Mouse (Mus musculus) kidney, adult 11 months (tissue): ENCODE measurements at regions not wholly inside any gene's neighbourhood (a gene's known extent, or its start where the extent isn't known, plus 50 kb on each side); places are given as distances from the start of the nearest gene placed in this dataset.

Experiments used
- DNase-seq: peaks from one replicate; pipeline ENCODE4 v3.0.0; 2022

DNA sequence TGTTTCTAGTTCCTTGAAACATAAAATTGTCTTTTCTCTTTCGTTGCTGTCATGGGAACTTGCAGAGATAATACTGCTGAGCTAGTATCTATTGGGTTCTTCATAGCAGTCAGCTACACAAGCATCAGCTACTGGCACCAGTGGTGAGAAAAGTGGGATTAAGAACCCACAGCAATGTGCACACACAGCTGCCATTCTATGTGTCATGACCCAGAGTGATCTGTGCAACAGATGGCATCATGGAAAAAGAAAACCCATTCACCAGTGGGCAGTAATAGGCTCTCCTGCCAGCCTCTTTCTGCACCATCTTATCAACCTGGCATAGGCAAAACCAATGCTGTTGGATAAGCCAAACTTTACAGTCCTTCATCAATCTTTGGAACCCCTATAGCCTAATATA is 428.1 kb downstream of the Trib2 start:
- no peak for DNase-seq

DNA sequence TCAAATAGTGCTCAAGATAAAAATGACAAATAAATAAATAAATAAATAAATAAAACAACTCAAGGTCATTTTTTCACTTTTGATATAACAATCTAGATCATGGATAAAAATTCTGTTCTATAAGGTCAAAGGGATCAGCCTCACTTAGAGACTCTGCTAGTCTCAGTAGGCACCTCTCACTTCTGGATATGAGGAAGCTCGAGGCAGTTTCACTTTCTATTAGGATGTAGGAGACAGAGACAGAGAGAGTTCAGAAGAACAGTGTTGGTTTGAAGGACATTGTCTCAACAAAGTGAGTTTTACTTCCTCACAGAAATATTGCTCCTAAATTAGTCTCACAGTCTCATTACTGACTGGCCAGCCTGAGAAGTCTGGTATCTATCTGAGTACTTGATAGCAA is 458.9 kb downstream of the Trib2 start:
- DNase-seq, result no peak

DNA sequence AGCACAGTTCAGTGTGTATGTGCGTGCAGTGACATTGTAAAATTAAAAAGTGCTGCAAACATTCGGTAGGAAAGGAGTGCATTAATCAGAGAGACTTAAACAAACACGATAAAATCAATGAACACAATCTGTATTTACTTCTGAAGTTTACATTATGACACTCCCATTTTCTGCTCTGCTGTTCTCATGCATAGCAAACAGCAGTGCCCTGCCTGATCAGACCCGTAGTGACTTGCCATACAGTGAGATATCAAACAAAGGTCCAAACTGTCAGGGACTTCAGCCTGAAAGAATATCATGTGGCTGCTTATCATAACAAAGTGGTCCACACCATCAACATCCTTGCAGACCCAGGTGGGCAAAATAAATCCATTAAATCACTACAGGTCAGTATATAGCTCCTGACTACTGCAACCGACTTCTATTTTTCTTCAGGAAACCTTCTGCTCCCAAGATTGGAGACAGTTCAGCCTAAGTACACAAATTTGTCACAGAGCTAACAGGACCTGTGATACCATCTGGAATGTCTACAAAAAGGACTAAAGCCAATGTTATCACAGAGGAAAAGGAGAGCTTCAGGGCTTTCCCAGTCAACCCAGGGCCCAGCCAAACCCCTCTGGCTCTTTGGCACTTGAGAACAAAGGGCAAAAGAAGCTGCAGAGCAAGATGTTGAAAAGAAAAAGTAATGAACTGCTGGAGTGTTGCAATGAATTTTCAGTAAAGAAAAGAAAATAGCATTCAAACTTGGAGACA is 495.8 kb downstream of the Trib2 start:
- no peak for DNase-seq

DNA sequence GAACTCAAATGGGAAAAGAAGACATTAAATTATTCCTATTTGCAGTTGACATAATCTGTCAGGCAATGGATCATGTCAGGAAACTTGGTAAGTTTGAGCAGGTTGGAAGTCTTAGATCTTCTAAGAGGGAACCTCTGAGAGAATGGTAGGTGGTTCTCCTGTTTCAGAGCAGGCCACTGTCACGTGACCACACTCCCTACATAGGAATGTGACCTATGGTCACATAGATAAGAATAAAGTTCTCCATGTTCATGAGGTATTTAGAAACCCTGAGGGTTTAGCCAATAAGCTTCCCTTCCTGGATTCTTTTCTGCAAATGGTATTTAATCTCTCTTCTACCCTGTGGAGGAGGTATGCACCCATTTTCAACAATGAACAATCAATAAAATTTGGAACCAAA is 497.1 kb downstream of the Trib2 start:
- DNase-seq, result no peak

DNA sequence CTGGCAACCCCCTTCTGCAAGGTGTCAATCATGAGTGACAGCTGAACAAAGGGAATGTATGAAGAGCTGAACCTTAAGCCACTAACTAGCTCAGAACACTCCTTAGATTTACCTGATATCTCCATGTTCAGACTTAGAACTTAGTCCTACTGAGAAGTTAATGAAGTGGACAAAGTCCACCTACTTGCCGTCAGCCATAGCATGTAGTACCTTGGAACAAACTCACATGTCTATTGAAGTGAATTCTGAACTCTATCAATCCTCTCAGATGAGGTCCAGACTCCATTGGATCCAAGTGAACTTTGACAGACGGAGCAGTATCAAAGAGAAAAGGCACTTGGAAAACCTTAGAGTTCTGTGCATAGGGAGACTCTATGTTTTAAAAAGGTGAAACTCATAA is 521.8 kb downstream of the Trib2 start:
- no peak for DNase-seq

DNA sequence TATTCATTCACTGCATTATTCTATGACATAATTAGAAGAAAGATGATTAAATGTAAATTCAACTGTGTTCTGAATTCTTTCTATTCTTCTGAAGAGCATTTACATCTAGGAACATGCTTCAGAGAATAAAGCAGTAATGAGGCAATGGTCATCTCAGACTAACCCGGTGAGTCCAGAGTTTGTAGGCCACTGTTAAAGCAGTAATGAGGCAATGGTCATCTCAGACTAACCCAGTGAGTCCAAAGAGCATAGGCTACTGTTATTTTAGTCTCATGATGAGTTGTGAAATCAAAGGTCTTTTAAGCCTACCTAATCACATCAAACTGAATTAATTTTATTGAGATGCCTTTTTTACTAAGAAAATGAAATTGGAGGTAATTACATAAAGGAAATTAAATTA is 554.6 kb downstream of the Trib2 start:
- no peak for DNase-seq

DNA sequence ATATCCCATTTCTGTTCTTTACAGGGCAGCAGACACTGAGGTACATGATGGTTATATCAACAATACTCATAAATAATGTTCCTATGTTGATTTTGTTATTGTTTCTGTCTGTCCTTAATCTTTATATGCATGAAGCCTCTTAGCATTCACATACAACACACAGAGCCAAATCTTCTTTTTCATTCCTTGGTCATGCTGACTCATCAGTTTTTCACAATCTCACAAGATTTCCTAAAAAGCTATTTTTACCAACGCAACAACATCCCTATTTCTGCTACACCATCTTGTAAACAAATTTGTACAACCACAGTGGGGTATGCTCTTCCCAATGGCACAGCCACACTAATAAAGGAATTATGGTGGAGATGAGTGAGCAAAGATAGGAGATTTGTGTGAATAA is 555.1 kb downstream of the Trib2 start:
- no peak for DNase-seq

DNA sequence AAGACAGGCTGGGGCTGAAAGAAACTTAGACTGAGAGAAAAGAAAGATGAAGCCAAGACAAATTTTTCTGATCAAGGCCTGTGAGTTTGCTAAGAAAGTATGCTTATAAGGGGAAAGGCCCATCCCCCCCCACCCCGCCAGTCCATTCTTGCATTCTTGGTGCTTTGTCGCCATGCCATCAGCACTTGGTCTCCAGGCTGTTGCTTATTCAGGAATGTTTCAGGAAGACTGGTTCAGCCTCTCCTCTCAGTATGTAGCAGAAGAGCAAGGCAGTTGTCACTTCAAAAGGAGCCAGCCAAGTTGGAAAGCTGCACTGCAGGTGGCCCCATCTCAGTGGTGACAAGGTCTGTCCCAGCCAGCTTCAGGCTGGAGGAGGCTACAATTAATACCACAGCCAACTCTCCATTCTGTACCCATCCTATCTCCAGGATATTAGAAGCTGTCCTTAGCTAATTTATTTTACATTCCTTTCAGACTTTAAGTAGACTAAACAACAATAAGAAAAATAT is 555.8 kb downstream of the Trib2 start:
- DNase-seq, result no peak

DNA sequence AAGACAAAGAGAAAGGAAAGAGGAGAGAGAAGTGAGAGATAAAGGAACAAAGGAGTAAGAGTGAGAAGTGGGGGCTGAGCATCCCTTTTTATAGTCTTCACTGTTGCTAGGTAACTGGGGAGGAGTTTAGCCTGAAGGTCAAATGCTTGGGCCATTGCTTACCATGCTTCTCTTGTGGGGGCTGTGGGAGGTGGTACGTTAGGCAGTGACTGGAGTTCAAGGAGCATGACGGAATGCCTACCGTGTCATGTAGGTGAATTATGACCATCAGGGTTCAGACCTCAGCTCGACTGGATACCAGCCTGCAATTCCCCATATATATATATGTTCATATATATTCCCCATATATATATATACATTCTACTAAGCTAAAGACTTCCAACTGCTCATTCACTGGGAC is 571.8 kb downstream of the Trib2 start:
- DNase-seq, result no peak

DNA sequence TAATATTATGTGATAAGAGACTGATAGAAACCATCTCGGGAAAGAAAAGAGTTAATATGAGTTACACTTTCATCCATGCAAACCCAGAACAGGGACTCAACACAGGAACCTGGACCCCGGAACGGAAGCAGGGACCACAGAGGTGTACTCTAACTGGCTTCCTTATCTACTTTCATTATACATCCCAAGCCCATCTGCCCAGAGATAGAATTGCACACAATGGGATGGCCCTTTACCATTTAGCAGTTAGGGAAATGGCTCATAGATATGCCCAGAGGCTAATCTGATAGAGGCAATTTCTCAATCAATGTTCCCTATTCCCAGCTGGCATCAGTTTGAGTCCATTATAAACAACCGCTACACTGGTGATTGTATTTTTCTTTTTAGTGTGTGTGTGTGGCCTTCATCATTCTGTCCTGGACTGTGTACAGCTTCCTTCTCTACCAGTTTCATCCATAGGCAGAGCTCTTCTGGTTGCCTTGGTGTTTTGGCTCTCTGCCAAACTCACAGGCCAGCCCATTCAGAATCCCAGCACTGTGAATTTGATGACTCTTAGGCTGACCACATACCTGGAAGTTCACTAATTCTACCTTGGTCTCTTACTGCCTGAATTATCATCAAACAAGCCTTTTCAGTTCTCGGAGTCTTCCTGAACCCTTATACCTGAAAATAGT is 594.1 kb downstream of the Trib2 start:
- DNase-seq, result no peak

DNA sequence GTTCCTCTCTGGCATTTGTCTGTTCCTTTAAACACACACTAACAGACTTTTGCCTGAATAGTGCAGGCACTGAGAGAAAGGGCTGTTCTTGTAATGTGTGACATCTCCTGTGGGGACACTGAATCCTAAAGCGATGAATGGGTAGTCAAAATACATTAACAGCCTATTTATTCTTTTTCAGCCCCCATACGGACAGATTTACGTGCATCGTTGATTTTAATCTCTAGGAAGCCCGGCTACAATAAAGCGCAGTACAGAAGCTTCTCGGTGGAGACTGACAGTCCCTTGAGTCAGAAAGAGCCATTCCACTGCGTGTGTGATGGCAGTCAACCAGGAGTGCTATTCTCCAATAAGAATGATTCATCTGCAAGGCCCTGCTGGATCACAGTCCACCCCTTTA is 598.2 kb downstream of the Trib2 start:
- DNase-seq, result no peak

DNA sequence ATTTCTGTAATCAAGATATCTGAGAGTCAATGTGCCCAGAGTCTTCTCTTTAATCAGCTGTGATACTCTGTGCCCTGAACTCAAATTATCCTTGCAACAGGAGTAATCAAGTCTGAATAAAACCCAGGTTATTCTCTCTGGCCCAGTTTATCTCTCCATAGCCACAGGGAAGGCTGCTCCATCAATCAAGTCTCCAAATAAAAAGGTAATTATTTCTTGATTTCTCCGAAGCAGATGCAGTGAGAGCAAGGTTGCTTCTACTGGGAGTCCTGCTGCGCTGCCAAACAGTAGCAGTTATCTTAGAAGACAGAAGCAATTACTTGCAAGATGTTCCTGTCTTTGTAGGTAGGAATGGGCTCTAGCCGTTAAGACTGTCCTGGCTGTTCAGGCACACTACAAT is 600.5 kb downstream of the Trib2 start:
- DNase-seq, result no peak

DNA sequence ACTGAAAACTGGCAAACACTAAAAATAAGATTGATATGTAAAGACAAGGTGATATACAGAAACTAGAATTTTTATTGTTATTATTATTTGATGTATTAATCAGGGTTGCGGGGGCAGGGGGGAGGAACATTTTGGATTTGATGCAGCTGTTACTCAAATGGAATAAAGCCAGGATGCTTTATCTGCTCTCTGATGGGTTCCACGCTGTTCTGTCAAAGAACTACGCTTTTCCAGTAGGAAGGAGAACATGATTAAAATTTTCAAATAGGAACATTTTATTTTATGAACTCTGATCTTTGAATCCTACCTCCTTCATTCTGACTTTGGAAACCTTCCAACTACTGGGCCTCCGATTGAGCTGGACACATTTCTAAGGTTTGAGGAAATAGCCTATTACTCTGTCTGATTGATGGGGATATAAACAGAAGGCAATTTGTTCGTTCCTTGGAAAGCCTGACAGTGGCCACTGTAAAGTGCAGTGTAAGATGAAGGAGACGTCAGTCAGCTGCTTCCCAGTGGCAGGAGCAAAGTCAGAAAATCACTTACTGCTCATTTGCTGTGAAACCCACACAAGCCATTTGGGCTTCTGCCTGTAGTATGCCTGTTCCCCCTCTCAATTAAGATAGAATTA is 642.2 kb downstream of the Trib2 start:
- DNase-seq, result no peak

DNA sequence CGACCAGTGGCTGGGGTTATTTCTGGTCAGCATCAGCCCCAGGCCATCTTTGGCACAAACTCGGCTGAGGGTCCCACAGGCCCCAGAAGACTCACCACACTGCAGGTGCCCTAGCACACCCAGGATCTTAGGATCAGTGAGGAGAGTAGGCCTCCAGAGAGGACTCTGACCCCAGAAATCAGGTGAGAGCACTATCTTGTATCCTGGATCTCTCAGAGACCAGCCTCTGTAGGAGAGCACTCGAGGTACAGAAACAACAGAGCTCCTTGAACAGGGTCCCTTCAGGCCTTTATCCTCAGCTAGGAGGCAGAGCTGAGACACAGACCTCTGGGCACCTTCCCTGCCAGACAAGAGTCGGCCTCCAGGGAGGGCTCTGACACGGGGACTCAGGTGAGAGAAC is 654.1 kb downstream of the Trib2 start:
- no peak for DNase-seq

DNA sequence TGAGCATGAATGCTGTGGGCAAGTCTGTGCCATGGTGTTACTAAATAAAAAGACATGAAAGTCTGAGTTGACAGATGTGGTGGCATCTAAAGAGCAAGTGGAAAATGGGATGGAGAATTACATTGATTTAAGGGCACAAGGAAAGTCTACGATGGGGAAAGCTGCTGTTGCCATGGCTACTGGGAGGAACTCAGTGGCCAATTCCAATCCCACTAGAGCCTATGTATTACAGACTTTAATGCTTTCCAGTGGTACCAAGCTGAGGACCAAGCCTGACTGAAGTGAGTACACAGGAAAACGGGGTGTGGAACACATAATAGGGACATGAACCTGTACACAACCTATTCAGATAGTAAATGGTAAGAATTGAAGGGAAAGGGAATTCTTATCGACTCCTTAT is 654.9 kb downstream of the Trib2 start:
- no peak for DNase-seq

DNA sequence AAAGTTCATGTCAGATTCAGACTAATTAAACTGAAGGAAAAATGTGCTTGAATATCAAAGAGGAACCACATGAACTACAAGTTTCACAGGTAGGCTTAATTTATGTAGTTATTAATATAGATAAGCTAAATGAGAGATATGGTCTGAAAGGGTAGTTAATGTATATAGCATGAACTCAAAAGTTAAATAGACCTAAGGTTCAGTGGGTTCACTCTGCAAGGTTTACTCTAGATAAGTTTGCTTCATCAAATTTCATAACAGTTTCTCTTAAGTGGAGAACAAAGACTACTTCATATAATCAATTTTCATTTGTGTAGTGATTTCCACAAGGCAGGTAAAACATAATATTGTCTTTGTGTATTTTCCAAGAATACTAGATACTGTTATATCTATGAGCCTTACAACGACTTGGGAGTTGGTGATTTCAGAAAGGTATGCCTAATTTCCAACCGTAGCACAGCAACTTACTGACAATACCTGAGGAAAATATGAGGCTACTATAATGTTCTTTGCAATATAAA is 656.2 kb downstream of the Trib2 start:
- DNase-seq, result no peak

DNA sequence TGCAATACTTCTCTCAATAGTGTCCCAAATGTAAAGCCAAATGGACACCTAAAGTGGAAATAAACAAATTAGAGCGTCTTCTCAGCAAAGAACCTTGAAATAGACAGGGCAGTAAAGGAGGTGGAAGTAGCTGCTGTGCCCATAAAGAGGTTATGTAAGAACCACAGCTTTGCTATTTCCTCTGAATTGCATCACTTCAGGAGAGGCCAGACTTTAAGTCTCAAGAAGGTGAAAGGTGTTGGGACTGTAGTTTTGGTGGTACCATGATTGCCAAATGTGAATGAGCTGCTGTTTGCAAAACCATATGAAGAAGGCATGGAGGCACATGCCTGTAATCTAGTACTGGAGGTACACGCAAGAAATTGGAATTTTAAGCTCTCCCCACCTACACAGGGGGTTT is 670.3 kb downstream of the Trib2 start:
- no peak for DNase-seq

DNA sequence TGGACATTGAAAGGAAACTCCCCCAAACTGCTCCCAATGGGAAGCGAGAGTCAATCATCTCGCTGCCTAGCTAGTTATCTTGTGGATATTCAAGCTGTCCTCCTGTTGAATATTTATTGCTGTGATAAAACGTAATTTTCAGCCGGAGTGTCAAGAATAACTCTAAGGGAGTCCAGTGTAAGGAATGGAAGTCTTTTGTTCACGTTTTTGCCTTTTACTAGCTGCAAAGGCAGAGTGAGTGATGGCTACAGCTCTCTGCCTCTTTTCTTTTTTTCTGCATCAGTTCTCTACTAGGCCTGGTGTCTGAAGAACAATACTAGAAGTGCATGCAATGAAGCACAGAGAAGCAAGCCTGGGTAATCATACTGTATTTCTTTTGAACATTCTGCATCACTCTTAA is 679.7 kb downstream of the Trib2 start:
- no peak for DNase-seq

DNA sequence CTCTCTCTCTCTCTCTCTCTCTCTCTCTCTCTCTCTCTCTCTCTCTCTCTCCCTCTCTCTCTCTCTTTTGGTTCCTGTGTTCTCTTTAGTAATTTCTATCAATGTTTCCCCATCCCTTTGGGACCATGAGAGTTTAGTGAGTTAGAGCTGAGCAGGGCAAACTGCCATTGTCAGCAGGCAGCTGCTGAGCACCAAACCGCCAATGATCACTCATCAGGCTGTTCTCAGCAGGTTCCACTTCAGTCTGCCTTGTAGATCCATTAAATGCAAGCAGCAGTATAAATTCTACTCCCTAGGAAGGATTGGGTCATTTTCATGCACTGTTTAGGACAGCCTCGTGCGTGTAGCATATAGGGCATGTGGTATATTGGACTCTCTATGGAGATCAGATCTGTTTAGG is 692.5 kb downstream of the Trib2 start:
- DNase-seq, result no peak

DNA sequence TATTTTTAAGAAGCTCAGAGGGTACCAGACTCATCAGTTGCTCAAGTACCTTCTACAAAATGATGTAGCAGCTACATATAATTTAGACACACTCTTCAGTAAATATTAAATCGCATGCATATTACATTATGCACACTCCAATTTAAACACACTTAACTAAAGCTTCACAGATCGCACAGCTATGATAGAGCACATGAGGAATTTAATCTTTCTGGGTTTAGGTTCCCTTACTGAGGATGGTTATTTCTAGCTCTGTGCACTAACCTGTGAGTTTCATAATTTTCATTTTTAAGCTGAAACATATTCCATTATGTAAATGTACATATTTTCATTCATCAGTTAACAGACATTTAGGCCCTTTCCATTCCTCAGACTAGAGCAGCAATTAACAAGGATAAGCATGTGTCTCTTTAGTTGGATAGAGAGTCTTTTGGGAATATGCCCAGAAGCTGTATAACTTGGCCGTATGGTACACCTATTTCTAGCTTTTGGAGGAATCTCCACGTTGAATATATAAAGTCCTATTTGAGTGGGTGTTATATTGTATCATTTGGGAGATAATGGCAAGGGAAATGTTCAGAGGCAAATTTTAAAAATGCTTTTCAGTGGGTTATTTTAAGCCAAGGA is 694.0 kb downstream of the Trib2 start:
- no peak for DNase-seq

DNA sequence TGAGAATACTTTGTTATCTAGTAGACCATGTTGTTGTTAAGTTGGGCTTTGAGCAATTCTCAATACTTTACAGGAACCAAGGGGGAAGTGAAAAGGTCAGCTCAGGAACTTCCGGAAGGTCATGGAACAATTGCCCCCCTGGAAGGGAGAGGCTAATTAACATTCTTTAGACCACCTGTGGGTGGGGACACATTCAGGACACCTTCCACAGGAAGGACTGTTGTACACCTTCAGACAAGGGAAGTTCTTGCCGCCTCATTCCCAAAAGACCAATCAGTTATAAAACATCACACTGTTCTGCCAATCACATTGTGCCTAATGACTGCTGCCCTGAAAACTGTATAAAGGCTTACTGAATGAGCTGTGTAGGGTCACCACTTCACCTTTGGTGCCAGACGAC is 701.2 kb downstream of the Trib2 start:
- DNase-seq, result no peak

DNA sequence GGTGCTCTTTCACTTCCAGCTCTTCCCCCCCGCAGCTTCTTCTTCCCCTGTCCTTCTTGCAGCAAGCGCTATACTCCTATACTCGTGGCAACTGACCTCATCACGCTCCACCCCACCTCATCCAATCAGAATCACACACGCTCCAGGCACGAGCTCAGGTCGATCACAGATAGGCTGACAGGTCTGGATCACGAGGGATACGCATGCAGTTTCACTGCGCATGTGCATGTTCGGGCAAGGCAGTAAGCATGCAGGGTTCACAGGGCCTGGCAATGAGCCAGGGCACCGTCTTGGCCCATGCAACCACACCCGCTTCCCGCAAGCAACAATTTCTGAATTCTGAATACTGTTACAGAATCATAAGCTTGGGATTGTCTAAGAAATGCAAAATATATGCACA is 701.9 kb downstream of the Trib2 start:
- no peak for DNase-seq

DNA sequence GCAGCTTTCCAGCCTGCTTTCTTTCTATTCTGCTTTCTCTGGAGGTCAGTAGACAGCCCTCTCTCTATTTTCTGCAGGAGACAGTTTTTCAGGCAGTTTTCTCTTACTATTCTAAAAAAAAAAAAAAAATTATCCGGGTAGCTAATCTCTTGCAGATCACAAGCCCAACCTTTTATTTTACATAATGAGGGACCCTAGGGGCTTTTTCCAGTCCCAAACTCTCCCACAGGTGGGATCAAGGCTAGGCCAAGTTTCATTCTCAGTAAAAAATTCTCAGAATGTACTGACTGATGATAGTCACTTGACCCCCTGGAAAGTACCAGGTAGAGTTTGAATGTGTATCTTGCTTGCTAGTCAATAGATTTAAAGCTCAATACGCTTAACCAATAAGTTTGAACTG is 705.7 kb downstream of the Trib2 start:
- no peak for DNase-seq

DNA sequence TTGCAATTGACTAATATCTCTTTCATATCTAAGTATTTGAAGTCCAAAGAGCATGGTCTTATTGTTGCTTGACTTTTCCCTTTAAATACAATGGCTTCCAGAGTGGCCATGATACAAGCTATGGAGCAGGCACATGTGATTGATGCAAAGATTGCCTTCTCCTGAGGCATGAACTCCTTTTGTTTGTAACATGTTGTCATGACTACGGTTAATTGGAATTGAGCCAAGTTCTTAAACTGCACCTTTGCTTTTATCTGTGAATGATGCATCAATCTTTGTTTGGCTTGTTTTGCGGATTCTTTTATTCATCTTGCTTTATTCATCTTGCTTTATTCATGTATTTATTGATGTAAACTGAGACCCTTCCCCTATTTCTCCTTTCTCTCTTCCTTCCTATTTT is 711.8 kb downstream of the Trib2 start:
- DNase-seq, result no peak
